ENCODE assay signal across 9 mouse cellular contexts in genomic region chr1:21077191-21077590, GRCm38 (mm10). TPM values are rescaled to one million over a fixed set of nuclear protein-coding genes. Genes with fewer than 3 reads are reported as not detected.
DNase-seq lines count a peak whose midpoint lies in the region; ATAC-seq and TF ChIP-seq lines count a peak whose summit lies in the region.
"Had no signal": no experiment of that assay in that cellular context is flagged by ENCODE, and none has a peak within 500 bp of the region (broad histone marks: within the 10 kb centered on the region; RNA-seq: fewer than 3 reads in every experiment).

No protein-coding gene starts in this region.

- peak overlapping the region; percentile 71 for H3K4me3 ChIP-seq in lung, embryonic 14.5 days (ENCODE audit: low read depth, low read length)
- H3K4me3 ChIP-seq in forebrain, embryonic 14.5 days (ENCODE audit: low read depth, low read length): no peak overlapping the region

- ATAC-seq in lung, embryonic 14.5 days (ENCODE audit: insufficient read depth): no peak
- no peak for ATAC-seq in forebrain, embryonic 14.5 days
- ATAC-seq: Patski had no signal

- no peaks in the 10 kb centered on the region for H3K27me3 ChIP-seq in lung, embryonic 14.5 days (ENCODE audit: insufficient read depth, low read length)
- H3K27me3 ChIP-seq in forebrain, embryonic 14.5 days (replicated peaks; ENCODE audit: control insufficient read depth, insufficient read depth, low read length): no peaks in the 10 kb centered on the region
- H3K27me3 ChIP-seq: Patski had no signal

- H3K4me1 ChIP-seq in lung, embryonic 14.5 days (ENCODE audit: insufficient read depth): peaks cover 37% of the 10 kb centered on the region
- H3K4me1 ChIP-seq in forebrain, embryonic 14.5 days (ENCODE audit: control insufficient read depth, insufficient read depth, low read length): peaks cover 15% of the 10 kb centered on the region; the same call in 1 of the 2 replicates

- no peak for TF ChIP-seq CTCF in lung, embryonic 14.5 days (IDR thresholded peaks at IDR 0.05; ENCODE audit: low read depth)

- H3K4me2 ChIP-seq in lung, embryonic 14.5 days: peak overlapping the region; percentile 67
- peak overlapping the region; percentile 72 for H3K4me2 ChIP-seq in forebrain, embryonic 14.5 days (ENCODE audit: low read length)

- H3K27ac ChIP-seq in lung, embryonic 14.5 days (ENCODE audit: low read depth): 0 out of 2 replicates have a peak overlapping the region, but pooled peaks have one; percentile 81
- no peak overlapping the region for H3K27ac ChIP-seq in forebrain, embryonic 14.5 days (ENCODE audit: low read depth, low read length)

- DNase-seq in lung, embryonic 14.5 days: no peak
- no peak for DNase-seq in lung, postnatal 25 days (ENCODE audit: low spot score)
- no peak for DNase-seq in forebrain, embryonic 14.5 days (ENCODE audit: low spot score)
- peak; percentile 55 for DNase-seq in kidney, postnatal 14 days
- peak; percentile 39 for DNase-seq in retina, postnatal 1 day
- no peak for DNase-seq in B cell, adult 2 months
- DNase-seq in cerebellum, postnatal 14 days: no peak
- DNase-seq in adrenal gland, postnatal 4 days (ENCODE audit: low spot score in 2 of 2): no peak

- H3K9ac ChIP-seq in lung, embryonic 14.5 days: peak overlapping the region; percentile 72
- H3K9ac ChIP-seq in forebrain, embryonic 14.5 days (ENCODE audit: low read length): no peak overlapping the region

- 42% methylated on average over 5 of the region's 5 CpGs for WGBS in lung, embryonic 14.5 days
- 50% methylated on average over 5 of the region's 5 CpGs for WGBS in forebrain, embryonic 14.5 days

- no peaks in the 10 kb centered on the region for H3K9me3 ChIP-seq in lung, embryonic 14.5 days (ENCODE audit: low read depth, low read length)
- no peaks in the 10 kb centered on the region for H3K9me3 ChIP-seq in forebrain, embryonic 14.5 days (replicated peaks; ENCODE audit: control insufficient read depth, low read length)

- H3K36me3 ChIP-seq in lung, embryonic 14.5 days (ENCODE audit: insufficient read depth): no peaks in the 10 kb centered on the region
- H3K36me3 ChIP-seq in forebrain, embryonic 14.5 days (ENCODE audit: control insufficient read depth, insufficient read depth, low read length): no peaks in the 10 kb centered on the region

RNA-seq across cellular contexts. Expression of gene Tram2, which starts 1.8 kb away (rescaled TPM):
- polyA plus RNA-seq in lung, embryonic 14.5 days (2014; fragmentation: Nextera tagmentation; extraction: Ambion mirVana): 11.5 and 13.1 TPM in 2 replicates
- polyA plus RNA-seq in forebrain, embryonic 14.5 days (2014; fragmentation: Nextera tagmentation; extraction: Ambion mirVana): 2.2 and 2.3 TPM in 2 replicates
- total RNA-seq in adrenal gland, postnatal 4 days (2021): 10 to 100 TPM; 12.2 to 14.2 TPM

Comparison
In these comparisons a context has a peak if more than half of its experiments do, and no peak if none do; other contexts are left out.
1. DNase-seq: peak in kidney, postnatal 14 days (single experiment) and retina, postnatal 1 day (single experiment); none in lung, embryonic 14.5 days (single experiment), lung, postnatal 25 days (single experiment), forebrain, embryonic 14.5 days (single experiment), B cell, adult 2 months (0 of 2), cerebellum, postnatal 14 days (0 of 2) and adrenal gland, postnatal 4 days (0 of 2).